Mouse (Mus musculus) thymus, postnatal 10 days (tissue): ENCODE results near the gene Ndufb3.
"Not testable (repeated sequence)": the region's sequence is repeated elsewhere in the genome, so short reads cannot be mapped to it uniquely, and the experiment has no call there.

ENCODE experiments used
- DNase-seq, 2 experiments: peaks; one replicate each; pipeline ENCODE4 v3.0.0; 2021; ENCODE audit warnings: low spot score in 2 of 2

Ndufb3 gene

GRCm38 (mm10) chr1:58617978-58618668, 31.9 kb downstream of the Ndufb3 start:
- DNase-seq = no peak

DNA sequence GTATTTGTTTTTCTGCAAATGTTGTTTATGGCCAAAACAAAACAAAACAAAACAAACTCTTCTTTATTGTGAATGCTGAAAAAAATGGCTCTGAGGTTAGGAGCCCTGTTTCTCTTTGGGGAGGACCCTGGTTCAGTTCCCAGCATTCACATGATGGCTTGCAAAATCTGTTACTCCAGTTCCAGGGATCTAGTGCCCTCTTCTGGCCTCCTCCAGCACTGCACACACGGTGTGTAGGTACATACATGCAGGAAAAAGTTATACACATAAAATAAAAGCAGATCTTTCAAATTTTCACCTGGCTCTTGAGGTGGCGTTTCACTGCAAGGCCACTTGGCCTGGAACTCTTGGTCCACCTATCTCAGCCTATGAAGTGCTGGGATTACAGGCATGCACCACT, 32.6 kb downstream of the Ndufb3 start:
- DNase-seq = no peak

DNA sequence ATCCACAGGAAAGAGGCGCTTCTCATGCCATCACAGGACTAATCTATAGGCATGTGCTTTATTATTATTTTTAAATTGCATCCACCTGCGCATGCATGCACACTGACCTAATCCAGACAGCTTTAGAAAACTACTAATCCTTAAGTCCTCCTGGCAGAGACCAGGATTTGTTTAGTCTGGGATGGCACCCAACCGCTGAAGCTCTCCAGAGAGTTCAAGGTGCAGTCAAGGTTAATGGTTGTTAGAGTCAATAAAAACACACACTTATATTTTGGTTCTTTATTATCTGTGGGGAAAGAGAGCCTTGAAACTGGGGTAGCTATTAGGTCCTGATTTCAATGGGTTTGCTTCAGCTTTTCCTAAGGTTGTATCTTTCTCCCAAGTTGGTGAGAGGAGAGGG, 35.1 kb downstream of the Ndufb3 start:
- no peak for DNase-seq

DNA sequence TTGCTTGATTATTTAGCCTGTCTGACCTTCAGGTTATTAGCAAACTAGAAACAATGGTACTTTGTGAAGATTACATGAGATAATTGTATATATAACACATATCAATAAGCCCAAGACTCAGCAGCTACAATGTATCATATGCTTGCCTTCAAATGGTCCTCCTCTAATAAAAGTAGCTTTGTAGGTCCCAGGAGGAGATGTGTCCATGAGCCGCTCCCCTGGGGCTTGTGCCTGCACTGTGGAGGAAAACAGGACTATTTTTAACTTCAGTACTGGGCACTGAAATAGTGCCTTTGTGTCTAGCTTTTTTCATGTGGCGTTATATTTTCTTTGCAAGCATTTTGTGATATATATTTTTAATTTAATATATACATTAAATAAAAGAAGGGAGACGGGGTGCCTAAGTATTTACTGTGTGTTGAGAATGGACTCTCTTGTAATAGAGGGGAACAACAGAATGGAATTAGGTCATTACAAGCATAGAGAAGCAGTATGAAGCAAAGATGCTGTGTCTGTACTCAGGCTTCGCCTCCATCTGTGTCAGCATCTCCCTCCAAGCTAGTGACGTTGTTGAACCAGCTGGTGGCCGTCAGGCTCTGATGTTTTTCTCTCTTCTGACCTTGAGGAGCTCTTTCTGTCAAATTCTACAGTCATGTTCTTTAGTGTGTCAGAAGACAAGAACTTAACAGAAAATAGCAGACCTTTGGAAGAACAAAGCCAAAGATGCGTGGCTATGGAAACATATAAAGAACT, 36.0 kb downstream of the Ndufb3 start:
- DNase-seq = no peak

GRCm38 (mm10) chr1:58628847-58629246, 42.7 kb downstream of the Ndufb3 start:
- not testable (repeated sequence) for DNase-seq
